8 mouse cellular contexts compared by ENCODE assay signal in genomic region chr11:75732434-75733226, GRCm38 (mm10). TPM values are rescaled to one million over a fixed set of nuclear protein-coding genes. Genes with fewer than 3 reads are reported as not detected.
A peak's percentile ranks its signal among the peaks of the same experiment; 100 is the strongest.
DNase-seq lines count a peak whose midpoint lies in the region; ATAC-seq and TF ChIP-seq lines count a peak whose summit lies in the region.

Gene Ywhae (plus strand): TSS chr11:75732869.

- peak; percentile 27 for TF ChIP-seq POLR2A in ES-Bruce4 (IDR thresholded peaks at IDR 0.05; ENCODE audit: insufficient read depth, low read length)

- ATAC-seq in cerebellum, adult (ENCODE audit: insufficient number of reproducible peaks, low FRiP score, low TSS enrichment) = peak; percentile 84
- peak; percentile 96 for ATAC-seq in forebrain, embryonic 14.5 days
- ATAC-seq in neural tube, embryonic 15.5 days (ENCODE audit: low FRiP score) = peak; percentile 94

- peaks cover 18% of the 10 kb centered on the region for H3K36me3 ChIP-seq in ES-Bruce4 (ENCODE audit: control insufficient read depth, insufficient read depth, low read length, poor library complexity, severe bottlenecking)
- no peaks in the 10 kb centered on the region; the same call in 1 of the 2 replicates for H3K36me3 ChIP-seq in forebrain, embryonic 14.5 days (ENCODE audit: control insufficient read depth, insufficient read depth, low read length)
- no peaks in the 10 kb centered on the region for H3K36me3 ChIP-seq in neural tube, embryonic 15.5 days

- whole genome bisulfite sequencing in forebrain, embryonic 14.5 days = under 1% methylated on average over 72 of the region's 76 CpGs
- under 1% methylated on average over 74 of the region's 76 CpGs for WGBS in neural tube, embryonic 15.5 days

- no peak for TF ChIP-seq EP300 in ES-Bruce4 (IDR thresholded peaks at IDR 0.05; ENCODE audit: insufficient read depth, low read depth, low read length)

- peak; percentile 96 for DNase-seq in forebrain, embryonic 14.5 days (ENCODE audit: low spot score)
- DNase-seq in heart, postnatal 14 days = peak; percentile 90 to 91
- DNase-seq in layer of hippocampus, adult 11-12 months (ENCODE audit: low spot score) = peak; percentile 91
- peak; percentile 91 to 93 for DNase-seq in lung, adult 18-20 months
- peak; percentile 74 to 84 for DNase-seq in thymus, adult 18-20 months

- no peaks in the 10 kb centered on the region for H3K9me3 ChIP-seq in ES-Bruce4 (replicated peaks; ENCODE audit: control insufficient read depth, insufficient read depth, low read length, poor library complexity, severe bottlenecking)
- no peaks in the 10 kb centered on the region for H3K9me3 ChIP-seq in forebrain, embryonic 14.5 days (replicated peaks; ENCODE audit: control insufficient read depth, low read length)
- no peaks in the 10 kb centered on the region for H3K9me3 ChIP-seq in neural tube, embryonic 15.5 days (replicated peaks)

- no peak for TF ChIP-seq CTCF in ES-Bruce4 (IDR thresholded peaks at IDR 0.05; ENCODE audit: low read depth, low read length)

- intact Hi-C loops in heart, postnatal 14 days (cut with DNase I) = loop anchor here (5.0 kb wide), 1 partner anchor 50 kb away; no protein-coding TSS in a partner anchor

- peak within 1 kb of the TSS; percentile 74 for H3K27ac ChIP-seq in ES-Bruce4 (ENCODE audit: insufficient read depth, low read length)
- peak within 1 kb of the TSS; percentile 98 for H3K27ac ChIP-seq in forebrain, embryonic 14.5 days (ENCODE audit: low read depth, low read length)
- H3K27ac ChIP-seq in neural tube, embryonic 15.5 days (replicated peaks) = peak within 1 kb of the TSS; percentile 99

- H3K4me3 ChIP-seq in ES-Bruce4 (ENCODE audit: low read depth, low read length) = peak within 1 kb of the TSS; percentile 73
- peak within 1 kb of the TSS; percentile 95 for H3K4me3 ChIP-seq in forebrain, embryonic 14.5 days (ENCODE audit: low read depth, low read length)
- peak within 1 kb of the TSS; percentile 85 for H3K4me3 ChIP-seq in neural tube, embryonic 15.5 days (replicated peaks)

- H3K9ac ChIP-seq in ES-Bruce4 (ENCODE audit: low read depth, poor library complexity, severe bottlenecking) = peak within 1 kb of the TSS; percentile 100
- H3K9ac ChIP-seq in forebrain, embryonic 14.5 days (ENCODE audit: low read length) = peak within 1 kb of the TSS; percentile 99
- H3K9ac ChIP-seq in neural tube, embryonic 15.5 days (replicated peaks) = peak within 1 kb of the TSS; percentile 99

- peak within 1 kb of the TSS; percentile 89 for H3K4me2 ChIP-seq in forebrain, embryonic 14.5 days (ENCODE audit: low read length)
- peak within 1 kb of the TSS; percentile 74 for H3K4me2 ChIP-seq in neural tube, embryonic 15.5 days

- H3K27me3 ChIP-seq in ES-Bruce4 (ENCODE audit: control insufficient read depth, insufficient read depth, low read length, poor library complexity, severe bottlenecking) = no peaks in the 10 kb centered on the region
- no peaks in the 10 kb centered on the region for H3K27me3 ChIP-seq in forebrain, embryonic 14.5 days (replicated peaks; ENCODE audit: control insufficient read depth, insufficient read depth, low read length)
- H3K27me3 ChIP-seq in neural tube, embryonic 15.5 days (replicated peaks) = no peaks in the 10 kb centered on the region

- peaks cover 2% of the 10 kb centered on the region for H3K4me1 ChIP-seq in ES-Bruce4 (ENCODE audit: control insufficient read depth, insufficient read depth, low read length)
- H3K4me1 ChIP-seq in forebrain, embryonic 14.5 days (ENCODE audit: control insufficient read depth, insufficient read depth, low read length) = peaks cover 34% of the 10 kb centered on the region
- H3K4me1 ChIP-seq in neural tube, embryonic 15.5 days = peaks cover 39% of the 10 kb centered on the region

RNA-seq across cellular contexts. Expression of gene Ywhae, which starts in this region (rescaled TPM):
- 1,329 and 1,367 TPM in 2 replicates for polyA plus RNA-seq in ES-Bruce4 (2011; ENCODE audit: insufficient read depth, insufficient read length, low read depth, missing spikeins)
- 1,444 and 1,603 TPM in 2 replicates for polyA plus RNA-seq in forebrain, embryonic 14.5 days (2014; fragmentation: Nextera tagmentation; extraction: Ambion mirVana)
- total RNA-seq in heart, postnatal 14 days (2021) = 100 to 1,000 TPM; 534 to 594 TPM
- polyA plus RNA-seq in neural tube, embryonic 15.5 days (2015; fragmentation: Nextera tagmentation; extraction: Ambion mirVana) = 1,285 and 1,371 TPM in 2 replicates

Comparison
In these comparisons a context has a peak if more than half of its experiments do, and no peak if none do; other contexts are left out.
1. Peak in every context shown above with its lines: DNase-seq, ATAC-seq, H3K4me3 ChIP-seq and H3K27ac ChIP-seq.